Mouse (Mus musculus): ENCODE measurements around the gene Dpf3. TPM values are rescaled to one million over a fixed set of nuclear protein-coding genes. Genes with fewer than 3 reads are reported as not detected.

Dpf3 gene
- polyA plus RNA-seq, 1 experiment from 2014 or later: 10.5 TPM

GRCm38 (mm10) chr12:83479818-83480401 is 7.6 kb downstream of the Dpf3 start:
- peaks cover 11% of the 10 kb centered on the region for H3K4me1 ChIP-seq (replicated peaks)
- peaks cover 22% of the 10 kb centered on the region for H3K27me3 ChIP-seq (ENCODE audit: insufficient read depth, poor library complexity, severe bottlenecking)
- WGBS: 74% methylated on average over 7 of the region's 7 CpGs
- no peaks in the 10 kb centered on the region for H3K9me3 ChIP-seq
- no peak overlapping the region for H3K27ac ChIP-seq
- H3K4me3 ChIP-seq: no peak overlapping the region
- H3K36me3 ChIP-seq: no peaks in the 10 kb centered on the region
- no peak for DNase-seq (ENCODE audit: low spot score)

DNA sequence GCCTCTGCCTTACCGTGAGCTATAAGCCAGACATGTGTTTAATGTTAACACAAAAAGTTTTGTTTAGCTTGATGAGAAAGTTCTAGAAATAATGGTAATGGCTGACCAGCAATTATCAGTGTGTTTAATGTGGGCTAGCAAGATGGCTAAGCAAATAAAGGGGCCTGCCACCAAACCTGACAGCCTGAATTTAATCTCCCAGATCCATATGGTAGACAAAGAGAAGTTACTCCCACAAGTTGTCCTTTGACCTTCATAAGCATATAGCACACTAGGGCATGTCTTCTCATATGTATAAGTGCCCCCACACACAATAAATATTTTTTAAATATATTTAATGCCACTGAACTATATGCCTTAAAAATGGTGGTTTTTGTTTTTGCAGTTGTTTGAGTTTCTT is 8.4 kb downstream of the Dpf3 start:
- 90% methylated on average over 1 of the region's 1 CpGs for WGBS
- no peak overlapping the region for H3K4me3 ChIP-seq
- DNase-seq (ENCODE audit: low spot score): no peak
- peaks cover 14% of the 10 kb centered on the region for H3K27me3 ChIP-seq (ENCODE audit: insufficient read depth, poor library complexity, severe bottlenecking)
- H3K4me1 ChIP-seq (replicated peaks): peaks cover 8% of the 10 kb centered on the region
- no peaks in the 10 kb centered on the region for H3K9me3 ChIP-seq
- H3K27ac ChIP-seq: no peak overlapping the region
- H3K36me3 ChIP-seq: no peaks in the 10 kb centered on the region

DNA sequence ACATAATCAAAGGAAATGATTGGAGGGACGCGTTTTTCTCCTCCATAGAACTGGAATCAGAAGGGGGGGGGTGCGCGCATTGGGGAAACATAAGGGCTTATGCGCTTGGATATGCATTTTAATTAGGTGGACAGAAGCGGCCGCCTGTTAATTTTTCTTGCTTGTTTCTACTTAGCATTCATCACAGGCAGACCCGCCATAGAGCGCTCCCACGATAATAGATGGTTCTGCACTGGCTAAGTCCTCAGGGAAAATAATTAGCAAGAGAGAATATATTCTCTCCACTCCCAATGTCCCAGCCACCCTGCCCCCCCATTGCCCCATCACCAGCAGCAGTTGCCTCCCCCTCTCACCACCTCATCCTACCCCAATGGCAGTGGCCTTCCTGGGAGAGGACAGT is 11.2 kb downstream of the Dpf3 start:
- no peak overlapping the region for H3K4me3 ChIP-seq
- DNase-seq (ENCODE audit: low spot score): no peak
- H3K27ac ChIP-seq: no peak overlapping the region
- WGBS: 77% methylated on average over 10 of the region's 10 CpGs
- H3K36me3 ChIP-seq: no peaks in the 10 kb centered on the region
- no peaks in the 10 kb centered on the region for H3K9me3 ChIP-seq
- peaks cover 15% of the 10 kb centered on the region for H3K4me1 ChIP-seq (replicated peaks)
- peaks cover 24% of the 10 kb centered on the region for H3K27me3 ChIP-seq (ENCODE audit: insufficient read depth, poor library complexity, severe bottlenecking)

DNA sequence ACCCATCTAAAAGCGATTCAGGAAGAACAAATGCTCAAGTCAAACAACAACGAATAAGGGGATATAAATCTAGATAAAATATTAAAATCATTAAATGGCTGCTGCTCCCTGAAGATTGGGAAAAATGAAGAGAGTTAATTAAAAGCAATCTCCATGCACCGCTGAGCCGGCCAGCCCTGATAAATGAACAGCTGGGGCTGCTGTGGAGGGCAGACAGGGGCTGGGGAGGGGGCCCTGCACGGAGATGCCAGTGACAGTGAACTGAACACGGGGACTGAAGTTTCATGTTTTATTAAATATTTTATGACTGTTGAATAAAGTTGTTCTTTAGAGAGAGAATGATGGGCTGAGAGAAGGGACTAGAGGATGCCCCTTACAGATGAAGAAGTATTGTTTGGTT is 12.1 kb downstream of the Dpf3 start:
- 67% methylated on average over 6 of the region's 6 CpGs for WGBS

GRCm38 (mm10) chr12:83473987-83474600 is 13.4 kb downstream of the Dpf3 start:
- peaks cover 20% of the 10 kb centered on the region for H3K4me1 ChIP-seq (replicated peaks)
- DNase-seq (ENCODE audit: low spot score): peak; percentile 25
- no peaks in the 10 kb centered on the region for H3K36me3 ChIP-seq
- peaks cover 41% of the 10 kb centered on the region for H3K27me3 ChIP-seq (ENCODE audit: insufficient read depth, poor library complexity, severe bottlenecking)
- no peak overlapping the region for H3K4me3 ChIP-seq
- 40% methylated on average over 5 of the region's 5 CpGs for WGBS
- no peaks in the 10 kb centered on the region for H3K9me3 ChIP-seq
- H3K27ac ChIP-seq: no peak overlapping the region

More for the DNA sequence above, 12.1 kb downstream of the Dpf3 start:
- Histone ChIP-seq H3K36me3 (no peaks in the 10 kb centered on the region), H3K27ac (no peak overlapping the region), H3K9me3 (no peaks in the 10 kb centered on the region), H3K4me3 (no peak overlapping the region), H3K4me1 (replicated peaks) (peaks cover 15% of the 10 kb centered on the region), H3K27me3 (ENCODE audit: insufficient read depth, poor library complexity, severe bottlenecking) (peaks cover 29% of the 10 kb centered on the region)
- DNase-seq (ENCODE audit: low spot score): no peak

DNA sequence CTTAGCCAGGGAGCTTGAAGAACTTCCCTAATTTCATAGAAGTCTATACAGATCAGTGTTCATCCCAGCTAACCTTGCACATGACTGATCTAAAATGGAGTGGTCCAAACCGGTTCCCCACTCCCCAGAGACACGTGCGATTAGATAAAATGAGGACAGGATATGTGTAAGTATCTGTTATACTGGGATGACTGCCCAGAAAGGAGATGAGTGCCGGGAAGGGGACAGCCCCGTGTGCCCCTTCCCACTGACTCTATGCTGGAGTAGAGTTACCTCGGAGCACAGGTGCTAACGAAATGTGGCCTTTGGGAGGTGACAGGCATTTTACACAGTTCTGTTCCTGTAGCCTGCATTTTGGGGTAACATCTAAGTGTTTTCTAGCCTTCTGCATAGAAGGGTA is 15.8 kb downstream of the Dpf3 start:
- Histone ChIP-seq H3K27ac (no peak overlapping the region), H3K36me3 (no peaks in the 10 kb centered on the region), H3K9me3 (no peaks in the 10 kb centered on the region), H3K4me3 (no peak overlapping the region), H3K27me3 (ENCODE audit: insufficient read depth, poor library complexity, severe bottlenecking) (peaks cover 45% of the 10 kb centered on the region), H3K4me1 (replicated peaks) (peaks cover 24% of the 10 kb centered on the region)
- no peak for DNase-seq (ENCODE audit: low spot score)
- 86% methylated on average over 7 of the region's 7 CpGs for WGBS

GRCm38 (mm10) chr12:83470085-83470484 is 17.4 kb downstream of the Dpf3 start:
- 26% methylated on average over 9 of the region's 9 CpGs for WGBS

DNA sequence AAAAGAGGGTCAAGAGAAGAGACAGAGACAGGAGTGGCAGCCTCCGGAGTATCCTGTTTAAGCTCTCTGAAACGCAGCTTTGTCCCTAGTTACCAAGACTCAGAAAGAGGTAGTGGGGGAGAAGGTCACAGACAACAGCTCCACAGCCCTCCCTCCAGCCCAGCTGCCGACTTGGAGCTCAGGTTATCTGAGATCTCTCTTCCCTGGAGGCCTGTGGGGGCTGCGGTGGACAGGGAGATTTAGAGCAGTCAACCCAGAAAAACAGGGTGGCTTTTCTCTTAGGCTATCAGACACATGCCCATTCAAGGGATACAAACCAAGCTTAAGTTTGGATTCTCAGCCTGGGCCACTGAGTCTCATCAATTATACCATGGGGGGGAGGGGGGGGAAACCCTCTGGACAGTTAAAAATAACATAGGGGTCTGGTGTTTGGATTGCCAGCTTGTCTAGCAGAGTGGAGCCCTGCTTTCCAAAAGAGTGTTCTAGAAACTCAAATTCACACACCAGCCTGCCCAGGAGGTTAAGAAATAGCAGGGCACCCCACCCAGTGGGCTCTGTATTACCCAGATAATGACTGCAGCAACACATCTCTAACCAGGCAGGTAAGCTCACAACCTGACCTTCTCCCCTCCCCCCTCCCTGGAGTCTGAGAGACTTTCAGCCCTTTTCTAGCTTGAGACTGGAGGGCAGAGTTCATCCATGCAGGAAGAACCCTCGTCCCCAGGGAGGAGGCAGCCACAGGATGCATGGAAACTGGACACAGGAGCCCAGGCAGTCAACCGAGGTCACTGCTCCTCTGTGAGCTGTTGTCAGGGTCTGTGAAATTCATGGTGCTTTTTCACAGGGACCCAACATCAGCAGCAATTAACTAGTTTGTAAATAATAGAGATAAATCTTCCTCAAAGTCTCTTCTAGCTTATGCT is 20.7 kb downstream of the Dpf3 start:
- peak overlapping the region; percentile 67 for H3K27ac ChIP-seq
- DNase-seq (ENCODE audit: low spot score): peak; percentile 35
- 37% methylated on average over 6 of the region's 6 CpGs for WGBS

More at GRCm38 (mm10) chr12:83470085-83470484, 17.4 kb downstream of the Dpf3 start:
- Histone ChIP-seq H3K4me1 (replicated peaks) (peaks cover 35% of the 10 kb centered on the region), H3K9me3 (no peaks in the 10 kb centered on the region), H3K27me3 (ENCODE audit: insufficient read depth, poor library complexity, severe bottlenecking) (peaks cover 51% of the 10 kb centered on the region), H3K4me3 (no peak overlapping the region), H3K27ac (no peak overlapping the region), H3K36me3 (no peaks in the 10 kb centered on the region)
- no peak for DNase-seq (ENCODE audit: low spot score)

DNA sequence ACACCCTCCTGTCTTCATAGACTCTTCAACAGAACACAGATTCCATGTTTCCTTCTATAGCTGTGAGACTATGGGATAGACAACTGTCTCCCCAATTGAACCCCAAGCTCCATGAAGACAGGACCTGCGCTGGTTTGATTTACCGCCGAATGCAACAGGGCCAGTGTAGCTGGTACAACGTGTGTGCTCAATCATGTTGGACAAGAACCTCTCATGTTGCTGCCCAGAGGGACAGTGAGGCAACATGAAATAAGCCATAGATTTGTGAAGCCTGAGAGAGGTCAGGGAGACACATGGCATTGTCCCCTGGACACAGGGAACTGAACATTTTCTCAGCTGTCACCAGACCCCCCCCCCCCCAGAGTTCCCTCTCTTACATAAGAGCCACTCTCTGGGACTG is 21.5 kb downstream of the Dpf3 start:
- WGBS: 80% methylated on average over 4 of the region's 4 CpGs
- H3K4me3 ChIP-seq: no peak overlapping the region
- peaks cover 25% of the 10 kb centered on the region; the same call in 1 of the 2 replicates for H3K27me3 ChIP-seq (ENCODE audit: insufficient read depth, poor library complexity, severe bottlenecking)
- H3K27ac ChIP-seq: peak overlapping the region; percentile 67
- no peaks in the 10 kb centered on the region for H3K9me3 ChIP-seq
- DNase-seq (ENCODE audit: low spot score): no peak
- H3K4me1 ChIP-seq (replicated peaks): peaks cover 26% of the 10 kb centered on the region
- no peaks in the 10 kb centered on the region for H3K36me3 ChIP-seq

More for the DNA sequence above, 20.7 kb downstream of the Dpf3 start:
- Histone ChIP-seq H3K27me3 (ENCODE audit: insufficient read depth, poor library complexity, severe bottlenecking) (peaks cover 32% of the 10 kb centered on the region), H3K36me3 (no peaks in the 10 kb centered on the region), H3K4me1 (replicated peaks) (peaks cover 26% of the 10 kb centered on the region), H3K4me3 (no peak overlapping the region), H3K9me3 (no peaks in the 10 kb centered on the region)

- H3K4me3 ChIP-seq: no peak overlapping the region
- no peak for DNase-seq (ENCODE audit: low spot score)
- H3K9me3 ChIP-seq: no peaks in the 10 kb centered on the region
- WGBS: 85% methylated on average over 3 of the region's 3 CpGs
- H3K36me3 ChIP-seq: no peaks in the 10 kb centered on the region
- H3K27me3 ChIP-seq (ENCODE audit: insufficient read depth, poor library complexity, severe bottlenecking): no peaks in the 10 kb centered on the region; the same call in 1 of the 2 replicates
- H3K27ac ChIP-seq: no peak overlapping the region
- 0 out of 2 replicates have a peak, but pooled peaks cover 8% of the 10 kb centered on the region for H3K4me1 ChIP-seq (replicated peaks)
Observed at GRCm38 (mm10) chr12:83460272-83460671, 27.2 kb downstream of the Dpf3 start.

GRCm38 (mm10) chr12:83454697-83455321 is 32.7 kb downstream of the Dpf3 start:
- DNase-seq (ENCODE audit: low spot score): no peak
- no peaks in the 10 kb centered on the region for H3K36me3 ChIP-seq
- no peaks in the 10 kb centered on the region for H3K9me3 ChIP-seq
- no peak overlapping the region for H3K27ac ChIP-seq
- WGBS: 73% methylated on average over 5 of the region's 5 CpGs
- no peaks in the 10 kb centered on the region; the same call in 1 of the 2 replicates for H3K27me3 ChIP-seq (ENCODE audit: insufficient read depth, poor library complexity, severe bottlenecking)
- 0 out of 2 replicates have a peak, but pooled peaks cover 8% of the 10 kb centered on the region for H3K4me1 ChIP-seq (replicated peaks)
- H3K4me3 ChIP-seq: no peak overlapping the region

DNA sequence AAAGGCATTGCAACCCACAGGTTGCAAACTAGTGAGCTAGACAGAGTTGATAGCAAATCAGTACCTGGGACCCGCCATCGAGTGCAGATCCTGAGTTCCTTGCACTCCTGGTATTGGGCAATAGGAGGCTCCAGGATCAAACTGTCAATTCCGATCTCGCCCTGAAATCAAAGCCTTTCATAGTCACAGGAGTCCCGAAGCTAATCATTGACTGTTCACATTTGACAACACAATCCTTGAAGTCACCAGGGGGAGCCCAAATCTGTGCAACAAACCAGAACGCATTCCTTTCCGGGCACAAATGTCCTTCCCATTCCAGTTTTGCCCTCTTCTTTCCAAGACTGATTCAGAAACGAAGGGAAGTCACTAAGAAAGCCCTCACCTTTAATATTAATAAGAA is 35.7 kb downstream of the Dpf3 start:
- peaks cover 18% of the 10 kb centered on the region for H3K4me1 ChIP-seq (replicated peaks)
- DNase-seq (ENCODE audit: low spot score): no peak
- no peaks in the 10 kb centered on the region; the same call in 1 of the 2 replicates for H3K27me3 ChIP-seq (ENCODE audit: insufficient read depth, poor library complexity, severe bottlenecking)
- WGBS: 59% methylated on average over 8 of the region's 8 CpGs
- no peak overlapping the region for H3K27ac ChIP-seq
- H3K36me3 ChIP-seq: no peaks in the 10 kb centered on the region
- no peak overlapping the region for H3K4me3 ChIP-seq
- no peaks in the 10 kb centered on the region for H3K9me3 ChIP-seq

All from hindbrain, embryonic 10.5 days (tissue).